Mouse (Mus musculus) bone marrow macrophage, adult 2 months (primary cell): Measurements from ENCODE around the gene Srrm2. TPM values are rescaled to one million over a fixed set of nuclear protein-coding genes. Genes with fewer than 3 reads are reported as not detected.

Source experiments
- H3K27ac ChIP-seq: 2 replicates; pipeline ENCODE4 v1.5.1; 2012; ENCODE audit warnings: low read depth, low read length; ENCODE audit not compliant: insufficient read depth
- H3K4me1 ChIP-seq: 2 replicates; pipeline ENCODE4 v1.6.1; 2012; ENCODE audit warnings: low read length; ENCODE audit not compliant: control insufficient read depth, insufficient read depth
- H3K4me3 ChIP-seq: 2 replicates; pipeline ENCODE4 v1.5.1; 2012; ENCODE audit warnings: mild to moderate bottlenecking, low read length, moderate library complexity; ENCODE audit not compliant: insufficient read depth
- CTCF ChIP-seq: IDR thresholded peaks from 2 replicates; pipeline ENCODE4 v1.5.1; 2012; ENCODE audit warnings: low read depth, mild to moderate bottlenecking, low read length, moderate library complexity
- POLR2A ChIP-seq: IDR thresholded peaks from 2 replicates; pipeline ENCODE4 v1.6.1; 2012; ENCODE audit warnings: mild to moderate bottlenecking, low read depth, low read length, borderline replicate concordance
- polyA plus RNA-seq: library from polyadenylated mRNA; stranded (reverse); fragments of >200 nt; gene quantifications from 2 replicates; pipeline ENCODE4 v1.2.4, GENCODE M21; 2012; ENCODE audit not compliant: missing spikeins, insufficient read depth, insufficient read length

Gene Srrm2
- polyA plus RNA-seq, 1 experiment = 502 TPM

DNA sequence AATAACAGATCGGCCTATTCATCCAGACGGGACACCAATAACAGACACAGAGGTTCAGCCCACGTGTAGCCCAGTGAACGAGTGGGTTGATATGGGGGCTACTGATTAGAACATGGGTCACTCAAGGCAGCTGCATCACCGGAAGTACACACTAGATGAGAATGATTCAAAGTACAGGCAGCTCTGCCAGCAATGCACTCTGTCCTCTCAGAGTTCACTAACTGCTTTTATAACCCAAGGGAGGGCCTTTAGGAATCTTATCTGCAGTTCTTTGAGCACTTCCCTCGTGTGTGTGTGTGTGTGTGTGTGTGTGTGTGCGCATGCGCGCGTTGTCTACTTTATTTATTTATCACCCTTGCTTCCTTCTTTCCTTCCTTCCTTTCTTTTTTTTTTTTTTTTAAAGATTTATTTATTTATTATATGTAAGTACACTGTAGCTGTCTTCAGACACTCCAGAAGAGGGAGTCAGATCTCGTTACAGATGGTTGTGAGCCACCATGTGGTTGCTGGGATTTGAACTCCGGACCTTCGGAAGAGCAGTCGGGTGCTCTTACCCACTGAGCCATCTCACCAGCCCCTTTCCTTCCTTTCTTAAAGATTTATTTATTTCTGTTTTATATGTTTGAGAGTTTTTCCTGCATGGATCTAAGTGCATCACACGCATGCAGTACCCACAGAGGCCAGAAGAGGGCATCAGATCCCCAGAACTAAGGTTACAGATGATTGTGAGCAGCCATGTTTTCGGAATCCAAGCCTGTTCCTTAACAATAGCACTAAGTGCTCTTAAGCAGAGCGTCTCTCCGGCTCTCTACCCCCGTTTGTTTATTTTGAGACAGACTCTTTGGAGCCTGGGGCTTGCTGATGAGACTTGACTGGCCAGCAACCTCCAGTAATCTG, 60.8 kb downstream of the Srrm2 start:
- no peak overlapping the region for H3K27ac ChIP-seq
- H3K4me1 ChIP-seq = no peaks in the 10 kb centered on the region
- TF ChIP-seq CTCF (0 out of 2 replicates have a peak, but pooled peaks have one; percentile 11), POLR2A (no peak)
- H3K4me3 ChIP-seq = no peak overlapping the region

DNA sequence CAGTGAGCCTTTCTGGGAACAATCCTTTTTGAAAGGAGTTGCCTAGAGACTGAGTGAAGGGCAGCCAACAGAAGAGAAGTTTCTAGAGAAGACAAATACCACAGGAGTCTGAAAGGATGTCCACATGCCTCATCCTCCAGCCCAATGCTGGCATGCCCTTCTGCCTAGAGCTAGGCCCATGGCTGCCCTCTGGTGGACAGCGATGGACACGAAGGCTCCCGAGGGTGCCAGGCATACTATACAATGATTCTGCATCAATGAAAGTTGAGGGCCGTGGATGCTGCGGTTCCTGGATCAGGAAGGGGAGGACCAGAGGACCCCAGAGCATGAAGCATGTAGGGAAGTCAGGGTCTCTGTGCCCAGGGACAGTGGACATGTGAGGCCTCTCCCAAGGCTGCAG, 63.0 kb downstream of the Srrm2 start:
- no peaks in the 10 kb centered on the region for H3K4me1 ChIP-seq
- H3K4me3 ChIP-seq = no peak overlapping the region
- H3K27ac ChIP-seq = no peak overlapping the region
- TF ChIP-seq POLR2A = no peak
- peak; percentile 26; the same call in 1 of the 2 replicates for TF ChIP-seq CTCF

DNA sequence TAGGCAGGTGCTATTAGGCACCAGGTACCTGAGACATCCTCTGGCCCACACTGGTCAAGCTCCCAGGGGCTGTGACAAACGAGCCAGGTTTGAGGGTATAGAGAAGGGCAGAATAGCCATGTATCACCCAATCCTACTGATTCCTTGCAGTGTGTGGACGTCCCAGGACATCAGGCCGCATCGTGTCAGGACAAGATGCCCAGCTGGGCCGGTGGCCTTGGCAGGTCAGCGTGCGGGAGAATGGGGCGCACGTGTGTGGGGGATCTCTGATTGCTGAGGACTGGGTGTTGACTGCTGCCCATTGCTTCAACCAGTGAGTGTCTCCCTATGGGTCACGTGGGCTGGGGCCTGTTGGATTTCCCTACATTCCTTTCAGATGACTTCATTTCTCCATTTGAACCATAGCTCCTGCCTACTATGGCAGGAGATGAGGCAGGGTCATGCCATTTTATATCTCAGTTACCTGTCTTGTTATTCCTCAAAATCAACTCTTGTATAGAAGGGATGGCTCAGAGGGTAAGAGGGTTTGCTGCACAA, 64.0 kb downstream of the Srrm2 start:
- Histone ChIP-seq H3K4me1 (no peaks in the 10 kb centered on the region), H3K4me3 (no peak overlapping the region), H3K27ac (no peak overlapping the region)
- TF ChIP-seq CTCF = no peak
- TF ChIP-seq POLR2A = no peak

DNA sequence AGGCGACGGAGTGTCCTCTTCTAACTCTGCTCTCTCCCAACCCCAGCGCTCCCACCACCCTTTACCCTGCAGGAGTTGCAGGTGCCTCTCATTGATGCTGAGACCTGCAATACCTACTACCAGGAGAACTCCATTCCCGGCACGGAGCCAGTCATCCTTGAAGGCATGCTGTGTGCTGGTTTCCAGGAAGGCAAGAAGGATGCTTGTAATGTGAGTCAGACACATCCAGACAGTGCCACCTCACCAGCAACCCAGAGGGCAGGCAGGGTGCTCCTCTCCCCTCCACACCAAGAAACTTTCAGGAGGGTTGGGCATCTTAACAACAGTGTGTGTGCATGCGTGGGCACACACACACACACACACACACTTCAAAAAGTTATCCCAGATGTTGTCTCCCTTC, 66.9 kb downstream of the Srrm2 start:
- TF ChIP-seq POLR2A (no peak), CTCF (no peak)
- Histone ChIP-seq H3K4me3 (no peak overlapping the region), H3K4me1 (no peaks in the 10 kb centered on the region), H3K27ac (no peak overlapping the region)

DNA sequence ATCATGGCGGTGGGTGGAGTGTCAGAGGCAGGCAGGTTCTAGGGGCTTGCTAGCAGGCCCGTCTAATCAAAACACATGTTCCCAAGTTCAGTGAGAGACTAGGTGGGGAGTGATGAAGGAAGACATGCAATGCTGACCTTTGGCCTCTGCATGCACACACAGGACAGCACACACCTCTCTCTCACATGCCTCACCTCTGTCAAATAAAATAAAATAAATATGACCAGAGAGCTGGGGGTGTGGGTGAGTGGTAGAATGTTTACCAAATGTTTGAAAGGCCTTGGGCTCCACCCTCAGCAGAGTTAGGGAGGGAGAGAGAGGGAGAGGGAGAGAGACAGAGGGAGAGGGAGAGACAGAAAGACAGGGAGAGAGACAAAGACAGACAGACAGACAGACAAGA, 67.6 kb downstream of the Srrm2 start:
- TF ChIP-seq POLR2A = no peak
- TF ChIP-seq CTCF = no peak
- no peak overlapping the region for H3K4me3 ChIP-seq
- H3K27ac ChIP-seq = no peak overlapping the region
- no peaks in the 10 kb centered on the region for H3K4me1 ChIP-seq

DNA sequence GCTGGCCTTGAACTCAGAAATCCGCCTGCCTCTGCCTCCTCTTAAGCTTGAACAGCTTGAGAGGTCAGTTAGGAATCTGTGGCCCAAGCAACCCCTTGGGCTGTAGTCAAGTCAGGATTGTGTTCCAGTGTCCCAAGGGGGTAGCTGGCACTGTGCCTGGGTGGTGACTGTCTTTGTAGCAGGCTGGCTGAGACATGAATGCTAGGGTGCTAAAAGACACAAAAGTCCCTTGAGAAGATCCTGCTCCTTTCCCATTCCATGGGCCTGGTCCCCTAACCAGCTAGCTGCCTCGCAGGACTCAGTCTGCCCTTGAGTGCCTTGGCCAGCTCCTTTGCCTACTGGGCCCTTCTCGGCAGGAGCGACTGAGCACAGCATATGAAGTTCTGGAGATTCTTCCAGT, 72.6 kb downstream of the Srrm2 start:
- TF ChIP-seq POLR2A = no peak
- TF ChIP-seq CTCF = no peak
- no peak overlapping the region for H3K27ac ChIP-seq
- no peaks in the 10 kb centered on the region for H3K4me1 ChIP-seq
- H3K4me3 ChIP-seq = no peak overlapping the region

DNA sequence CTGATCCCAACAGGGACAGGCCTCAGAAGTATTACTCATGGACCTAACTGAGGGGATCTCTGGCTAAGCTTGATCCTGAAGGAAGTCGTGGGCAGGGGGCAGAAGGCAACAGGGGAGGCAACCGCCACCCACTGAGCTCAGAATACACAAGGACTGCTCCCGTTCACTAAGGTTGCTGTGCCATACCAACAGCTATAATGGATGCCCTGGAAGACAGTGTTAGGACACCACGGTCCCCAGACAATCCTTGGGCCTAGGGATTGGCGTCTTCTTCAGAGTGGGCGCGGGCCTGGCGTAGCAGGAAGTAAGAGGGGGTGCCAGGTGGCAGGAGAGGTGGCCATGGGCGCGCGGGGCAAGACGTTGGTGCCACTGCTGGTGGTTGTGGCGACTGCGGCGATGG, 77.4 kb downstream of the Srrm2 start, which contains the start of gene Prss21:
Gene Prss21, plus strand, starts transcription at position 301 of the 400 bp plus-strand sequence.
- TF ChIP-seq CTCF = no peak
- no peak for TF ChIP-seq POLR2A
- Histone ChIP-seq H3K4me3 (no peak within 1 kb of the TSS), H3K27ac (no peak within 1 kb of the TSS), H3K4me1 (no peaks in the 10 kb centered on the region)

DNA sequence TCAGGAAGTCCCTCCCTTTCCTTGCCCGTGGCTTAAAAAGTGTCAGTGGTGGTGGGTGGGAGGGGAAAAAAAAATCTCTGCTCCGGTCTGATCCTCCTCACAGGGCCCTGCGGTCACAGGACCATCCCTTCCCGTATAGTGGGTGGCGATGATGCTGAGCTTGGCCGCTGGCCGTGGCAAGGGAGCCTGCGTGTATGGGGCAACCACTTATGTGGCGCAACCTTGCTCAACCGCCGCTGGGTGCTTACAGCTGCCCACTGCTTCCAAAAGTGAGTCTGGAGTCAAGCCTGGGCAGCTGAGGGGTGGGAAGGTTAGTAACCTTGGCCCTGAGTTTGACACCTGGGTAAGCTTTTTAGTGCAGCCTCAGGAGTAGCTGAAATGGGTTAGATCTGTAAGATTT, 78.2 kb downstream of the Srrm2 start:
- no peak overlapping the region for H3K4me3 ChIP-seq
- TF ChIP-seq POLR2A (no peak), CTCF (no peak)
- H3K27ac ChIP-seq = no peak overlapping the region
- H3K4me1 ChIP-seq = no peaks in the 10 kb centered on the region

Other genes starting within 250 kb of the Srrm2 start
- gene Zfp213, start 226.3 kb upstream of the Srrm2 start, polyA plus RNA-seq = 2.6 and 4.1 TPM in 2 replicates
- 1.2 and 1.3 TPM in 2 replicates for gene Zfp13, start 191.0 kb upstream of the Srrm2 start, polyA plus RNA-seq
- not detected in 2 replicates for gene Zscan10, start 189.7 kb upstream of the Srrm2 start, polyA plus RNA-seq
- gene Mmp25, start 145.3 kb upstream of the Srrm2 start, polyA plus RNA-seq = 0.38 and 0.41 TPM in 2 replicates
- not detected in 2 replicates for gene Bicdl2, start 130.0 kb upstream of the Srrm2 start, polyA plus RNA-seq
- gene Hcfc1r1, start 116.9 kb upstream of the Srrm2 start, polyA plus RNA-seq = 101 and 118 TPM in 2 replicates
- 20.9 and 23.4 TPM in 2 replicates for gene Thoc6, start 116.7 kb upstream of the Srrm2 start, polyA plus RNA-seq
- 4.9 and 5.6 TPM in 2 replicates for gene Tnfrsf12a, start 113.1 kb upstream of the Srrm2 start, polyA plus RNA-seq
- not detected in 2 replicates for gene Cldn6, start 111.3 kb upstream of the Srrm2 start, polyA plus RNA-seq
- gene Cldn9, start 106.5 kb upstream of the Srrm2 start, polyA plus RNA-seq = not detected in 2 replicates
- gene 1520401A03Rik, start 67.7 kb upstream of the Srrm2 start, polyA plus RNA-seq = not detected in 2 replicates
- 17.3 and 20.1 TPM in 2 replicates for gene Pkmyt1, start 64.2 kb upstream of the Srrm2 start, polyA plus RNA-seq
- 13.9 TPM in 2 replicates for gene Paqr4, start 49.7 kb upstream of the Srrm2 start, polyA plus RNA-seq
- gene Kremen2, start 44.7 kb upstream of the Srrm2 start, polyA plus RNA-seq = not detected in 2 replicates
- gene Flywch1, start 18.9 kb upstream of the Srrm2 start, polyA plus RNA-seq = 20.4 and 21.3 TPM in 2 replicates
- gene Flywch2, start 4.5 kb upstream of the Srrm2 start, polyA plus RNA-seq = 1.6 and 1.8 TPM in 2 replicates
- gene Elob, start 38.6 kb downstream of the Srrm2 start, polyA plus RNA-seq = 240 and 243 TPM in 2 replicates
- not detected in 2 replicates for gene Prss33, start 45.5 kb downstream of the Srrm2 start, polyA plus RNA-seq
- gene Prss32, start 53.3 kb downstream of the Srrm2 start, polyA plus RNA-seq = not detected in 2 replicates
- gene Prss41, start 53.6 kb downstream of the Srrm2 start, polyA plus RNA-seq = not detected in 2 replicates
- not detected in 2 replicates for gene Prss21, start 77.5 kb downstream of the Srrm2 start, polyA plus RNA-seq
- gene Dcpp1, start 90.3 kb downstream of the Srrm2 start, polyA plus RNA-seq = not detected in 2 replicates
- not detected in 2 replicates for gene Dcpp2, start 90.3 kb downstream of the Srrm2 start, polyA plus RNA-seq
- gene Dcpp3, start 126.9 kb downstream of the Srrm2 start, polyA plus RNA-seq = not detected in 2 replicates
- not detected in 2 replicates for gene Sbp, start 151.1 kb downstream of the Srrm2 start, polyA plus RNA-seq
- not detected in 2 replicates for gene Sbpl, start 164.7 kb downstream of the Srrm2 start, polyA plus RNA-seq
- gene Prss30, start 190.0 kb downstream of the Srrm2 start, polyA plus RNA-seq = 0.44 and 1.7 TPM in 2 replicates
- not detected in 2 replicates for gene Prss22, start 207.6 kb downstream of the Srrm2 start, polyA plus RNA-seq
- gene Prss27, start 247.6 kb downstream of the Srrm2 start, polyA plus RNA-seq = not detected in 2 replicates